Mouse (Mus musculus) lung, embryonic 14.5 days (tissue): ENCODE data around the gene Slc25a31. TPM values are rescaled to one million over a fixed set of nuclear protein-coding genes. Genes with fewer than 3 reads are reported as not detected.

Experiments
- ATAC-seq: fragments of 200-750 bp; cut with Nextera tagmentation; 2 replicates; pipeline ENCODE4 v1.8.0; 2017; ENCODE audit warnings: mild to moderate bottlenecking, moderate TSS enrichment, moderate library complexity; ENCODE audit not compliant: insufficient read depth
- DNase-seq: peaks from one replicate; pipeline ENCODE4 v3.0.0-alpha.2; 2015
- H3K27ac ChIP-seq: fragments of 300-500 bp; sonication (generic); 2 replicates; pipeline ENCODE4 v1.5.1; 2014; ENCODE audit warnings: low read depth, mild to moderate bottlenecking, moderate library complexity
- H3K27me3 ChIP-seq: fragments of 300-500 bp; sonication (generic); 2 replicates; pipeline ENCODE4 v1.6.1; 2014; ENCODE audit warnings: low read length, control low read depth; ENCODE audit not compliant: insufficient read depth
- H3K36me3 ChIP-seq: fragments of 300-500 bp; sonication (generic); 2 replicates; pipeline ENCODE4 v1.6.1; 2014; ENCODE audit warnings: control low read depth; ENCODE audit not compliant: insufficient read depth
- H3K4me1 ChIP-seq: fragments of 300-500 bp; sonication (generic); 2 replicates; pipeline ENCODE4 v1.6.1; 2014; ENCODE audit warnings: antibody characterized with exemption, control low read depth; ENCODE audit not compliant: insufficient read depth
- H3K4me2 ChIP-seq: fragments of 300-500 bp; sonication (generic); 2 replicates; pipeline ENCODE4 v1.6.1; 2014; ENCODE audit warnings: mild to moderate bottlenecking
- H3K4me3 ChIP-seq: fragments of 300-500 bp; sonication (generic); 2 replicates; pipeline ENCODE4 v1.5.1; 2014; ENCODE audit warnings: low read depth, low read length
- H3K9ac ChIP-seq: fragments of 300-500 bp; sonication (generic); 2 replicates; pipeline ENCODE4 v1.6.1; 2014
- H3K9me3 ChIP-seq: fragments of 300-500 bp; sonication (generic); 2 replicates; pipeline ENCODE4 v1.6.1; 2016; ENCODE audit warnings: low read depth, low read length, control low read depth
- CTCF ChIP-seq: IDR thresholded peaks from 2 replicates; pipeline ENCODE4 v1.5.1; 2016; ENCODE audit warnings: antibody characterized with exemption, low read depth
- WGBS: fragments of 180-500 bp; shearing (Covaris S2); extraction: QIAGEN DNeasy Blood & Tissue Kit; methylation state at CpG from one replicate; pipeline ENCODE4 v1.1.7; 2014; 5-methylcytosine and 5-hydroxymethylcytosine counted together
- polyA plus RNA-seq: library from polyadenylated mRNA; unstranded; fragments of >200 nt; fragmentation: Nextera tagmentation; extraction: Ambion mirVana; gene quantifications from 2 replicates; pipeline ENCODE4 v1.2.1, GENCODE M21; 2014

Slc25a31 gene
- polyA plus RNA-seq, 1 experiment from 2014 or later: not detected

DNA sequence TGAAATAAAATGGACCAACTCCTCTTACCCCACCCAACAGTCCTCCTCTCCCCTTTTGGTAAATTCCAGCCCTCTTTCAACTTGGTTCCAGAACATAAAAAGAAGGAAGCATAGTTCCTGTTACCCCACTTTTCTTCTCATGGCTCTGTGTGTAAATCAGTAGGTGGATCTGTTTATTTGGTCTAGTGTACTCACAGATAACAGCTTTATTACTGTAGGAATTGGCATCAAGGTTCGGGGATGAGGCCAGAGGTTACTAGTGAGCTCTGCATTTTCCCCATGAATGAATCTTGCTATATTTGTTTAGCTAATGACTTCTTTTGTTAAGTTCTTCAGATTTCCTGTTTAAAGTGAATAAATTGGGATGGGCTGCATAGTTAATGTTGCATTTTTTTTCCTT, 7.4 kb downstream of the Slc25a31 start:
- no peaks in the 10 kb centered on the region for H3K4me1 ChIP-seq
- 22% methylated on average over 1 of the region's 1 CpGs for WGBS
- no peak overlapping the region for H3K9ac ChIP-seq
- DNase-seq (no peak), ATAC-seq (no peak)
- H3K27me3 ChIP-seq: no peaks in the 10 kb centered on the region
- H3K27ac ChIP-seq: no peak overlapping the region
- no peaks in the 10 kb centered on the region for H3K9me3 ChIP-seq
- no peak overlapping the region for H3K4me2 ChIP-seq
- H3K36me3 ChIP-seq: no peaks in the 10 kb centered on the region
- no peak overlapping the region for H3K4me3 ChIP-seq
- TF ChIP-seq CTCF: no peak

DNA sequence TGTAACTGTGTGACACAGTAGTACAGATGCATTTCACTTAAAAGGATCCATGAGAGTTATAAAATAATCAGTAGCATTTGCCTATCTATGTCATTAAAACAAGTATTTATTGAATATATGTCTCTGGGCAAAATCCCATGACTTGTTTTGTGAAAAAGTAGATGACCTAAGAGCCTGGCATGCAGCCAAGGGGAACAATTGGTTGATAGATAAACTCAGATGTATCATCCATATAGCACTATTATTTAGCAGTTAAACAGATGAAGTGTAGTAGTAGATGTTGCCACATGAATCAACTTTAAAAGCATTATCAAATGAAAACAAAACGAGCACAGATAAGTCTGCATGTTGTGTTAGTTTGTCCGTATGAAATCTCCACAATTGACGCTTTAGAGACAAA, 10.4 kb downstream of the Slc25a31 start:
- no peaks in the 10 kb centered on the region for H3K4me1 ChIP-seq
- peak; percentile 12 for DNase-seq
- H3K4me2 ChIP-seq: no peak overlapping the region
- TF ChIP-seq CTCF: no peak
- no peak overlapping the region for H3K9ac ChIP-seq
- no peak overlapping the region for H3K4me3 ChIP-seq
- 56% methylated on average over 3 of the region's 3 CpGs for WGBS
- H3K36me3 ChIP-seq: no peaks in the 10 kb centered on the region
- no peak overlapping the region for H3K27ac ChIP-seq
- no peaks in the 10 kb centered on the region for H3K27me3 ChIP-seq
- H3K9me3 ChIP-seq: no peaks in the 10 kb centered on the region
- no peak for ATAC-seq

DNA sequence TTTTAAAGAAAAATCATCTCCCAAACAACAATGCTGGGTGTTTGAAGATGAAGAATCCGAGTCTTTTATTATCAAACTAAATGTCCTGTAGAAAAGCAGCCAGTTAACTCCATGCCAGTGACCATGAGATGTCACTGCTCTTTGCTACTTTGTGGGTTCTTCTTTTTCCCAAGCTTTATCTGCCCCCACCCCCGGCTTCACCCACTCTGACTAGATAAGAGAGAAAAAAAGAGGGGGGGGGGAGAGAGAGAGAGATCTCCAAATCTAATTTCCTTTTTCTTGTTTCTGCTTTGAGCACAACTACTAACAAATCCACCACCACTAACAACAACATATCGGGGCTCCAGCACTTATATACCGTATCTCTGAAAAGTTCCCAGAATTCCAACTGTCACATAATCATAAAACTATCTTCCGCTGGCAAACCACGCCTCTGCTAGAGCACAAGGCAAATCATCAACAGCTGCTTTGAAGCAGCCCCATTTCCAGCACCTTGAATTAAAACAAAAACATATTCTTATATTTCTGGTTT, 29.8 kb downstream of the Slc25a31 start:
- Histone ChIP-seq H3K36me3 (no peaks in the 10 kb centered on the region), H3K27ac (no peak overlapping the region), H3K4me3 (no peak overlapping the region), H3K4me1 (no peaks in the 10 kb centered on the region), H3K9me3 (no peaks in the 10 kb centered on the region), H3K27me3 (no peaks in the 10 kb centered on the region), H3K4me2 (no peak overlapping the region), H3K9ac (no peak overlapping the region)
- ATAC-seq (no peak), DNase-seq (no peak)
- no peak for TF ChIP-seq CTCF
- 74% methylated on average over 6 of the region's 6 CpGs for WGBS

DNA sequence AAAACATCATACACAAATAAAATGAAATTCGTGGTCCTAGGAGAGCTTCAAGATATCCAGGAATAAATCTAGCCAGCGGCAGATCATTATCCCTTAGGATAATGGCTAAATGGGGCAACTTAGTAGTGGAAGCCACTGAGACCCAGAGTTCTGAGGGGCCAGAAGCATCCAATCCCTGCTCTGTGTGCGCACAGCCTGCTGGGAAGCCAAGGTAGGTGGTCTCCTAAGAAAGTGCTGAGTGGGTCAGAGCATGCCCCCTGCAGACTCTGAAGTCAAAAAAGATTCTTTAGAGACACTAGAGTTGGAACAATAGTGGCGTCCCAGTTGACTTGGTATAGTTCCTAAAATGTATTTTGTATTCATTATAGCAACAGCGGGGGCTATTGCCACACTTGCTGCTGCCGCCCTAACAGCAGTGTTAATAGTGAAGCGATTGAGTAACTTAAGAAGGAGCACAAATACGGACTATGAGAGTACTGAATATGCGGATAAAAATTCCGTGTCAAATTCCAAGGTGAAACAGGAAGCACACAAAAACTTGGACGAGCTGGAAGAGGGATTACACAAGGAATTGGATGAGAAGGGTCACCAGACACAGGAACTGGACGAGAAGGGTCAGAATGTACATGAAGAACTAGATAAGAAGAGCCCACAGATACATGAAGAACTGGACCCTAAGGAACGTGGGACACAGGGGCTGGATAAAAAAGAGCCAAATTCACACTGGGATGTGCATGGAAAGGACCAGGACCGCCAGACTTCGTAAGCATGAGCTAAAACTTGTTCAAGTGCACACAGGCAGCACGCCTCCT, 35.6 kb downstream of the Slc25a31 start, which contains the start of gene Hspa4l:
Gene Hspa4l, plus strand, starts transcription at position 472 of the 812 bp plus-strand sequence.
- no peaks in the 10 kb centered on the region for H3K36me3 ChIP-seq
- H3K4me2 ChIP-seq: peak within 1 kb of the TSS; percentile 93
- H3K9me3 ChIP-seq: no peaks in the 10 kb centered on the region
- H3K4me3 ChIP-seq: peak within 1 kb of the TSS; percentile 60
- peak within 1 kb of the TSS; percentile 69 for H3K27ac ChIP-seq
- peaks cover 4% of the 10 kb centered on the region; the same call in 1 of the 2 replicates for H3K27me3 ChIP-seq
- H3K9ac ChIP-seq: peak within 1 kb of the TSS; percentile 62
- TF ChIP-seq CTCF: no peak
- ATAC-seq: no peak
- H3K4me1 ChIP-seq: no peaks in the 10 kb centered on the region; the same call in 1 of the 2 replicates
- 19% methylated on average over 16 of the region's 16 CpGs for WGBS
- DNase-seq: peak; percentile 12

DNA sequence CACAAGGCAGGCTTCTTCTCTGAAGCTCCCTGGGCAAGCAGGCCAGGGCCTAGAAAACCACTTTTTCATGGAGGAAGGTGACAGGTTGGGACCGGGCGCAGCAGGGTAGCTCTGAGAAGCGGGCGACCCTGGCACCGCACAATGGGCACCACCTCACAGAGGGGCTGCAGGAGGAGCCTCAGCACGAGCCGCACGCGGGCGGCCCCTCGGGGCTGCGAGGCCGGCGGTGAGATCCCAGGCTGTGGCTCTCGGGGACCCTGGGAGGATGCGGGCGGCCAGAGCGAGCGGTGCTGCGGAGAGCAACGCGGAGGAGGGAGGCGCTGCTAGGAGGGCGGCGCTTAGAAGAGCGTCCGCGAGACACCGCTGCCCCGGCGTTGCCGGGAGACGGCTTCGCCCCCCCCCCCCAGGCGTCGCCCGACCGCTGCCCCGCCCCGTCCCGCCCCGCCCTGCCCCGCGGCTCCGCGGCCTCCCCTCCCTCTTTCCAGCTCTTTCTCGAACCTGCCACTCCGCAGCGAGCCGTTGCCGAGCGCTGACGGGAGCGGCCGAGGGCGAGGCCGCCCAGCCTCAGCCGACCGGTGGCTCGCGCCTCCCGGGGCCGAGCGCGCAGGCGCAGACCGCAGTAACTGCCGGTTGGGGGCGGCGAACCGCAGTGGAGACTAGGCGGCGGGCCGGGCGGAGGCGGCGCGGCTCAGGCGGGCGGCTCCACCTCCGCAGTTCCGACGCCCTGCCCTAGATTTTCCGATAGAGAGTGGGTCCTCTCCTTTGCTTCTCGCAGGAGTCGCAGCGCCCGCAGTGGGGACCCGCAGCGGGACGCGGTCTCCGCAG, 36.4 kb downstream of the Slc25a31 start:
- DNase-seq (peak; percentile 93), ATAC-seq (peak; percentile 97)
- H3K9me3 ChIP-seq: no peaks in the 10 kb centered on the region
- no peak; the same call in 1 of the 2 replicates for TF ChIP-seq CTCF
- H3K36me3 ChIP-seq: no peaks in the 10 kb centered on the region
- H3K4me2 ChIP-seq: peak overlapping the region; percentile 93
- H3K4me1 ChIP-seq: no peaks in the 10 kb centered on the region; the same call in 1 of the 2 replicates
- peak overlapping the region; percentile 60 for H3K4me3 ChIP-seq
- peak overlapping the region; percentile 69 for H3K27ac ChIP-seq
- peak overlapping the region; percentile 62 for H3K9ac ChIP-seq
- under 1% methylated on average over 73 of the region's 93 CpGs for WGBS
- peaks cover 4% of the 10 kb centered on the region; the same call in 1 of the 2 replicates for H3K27me3 ChIP-seq

DNA sequence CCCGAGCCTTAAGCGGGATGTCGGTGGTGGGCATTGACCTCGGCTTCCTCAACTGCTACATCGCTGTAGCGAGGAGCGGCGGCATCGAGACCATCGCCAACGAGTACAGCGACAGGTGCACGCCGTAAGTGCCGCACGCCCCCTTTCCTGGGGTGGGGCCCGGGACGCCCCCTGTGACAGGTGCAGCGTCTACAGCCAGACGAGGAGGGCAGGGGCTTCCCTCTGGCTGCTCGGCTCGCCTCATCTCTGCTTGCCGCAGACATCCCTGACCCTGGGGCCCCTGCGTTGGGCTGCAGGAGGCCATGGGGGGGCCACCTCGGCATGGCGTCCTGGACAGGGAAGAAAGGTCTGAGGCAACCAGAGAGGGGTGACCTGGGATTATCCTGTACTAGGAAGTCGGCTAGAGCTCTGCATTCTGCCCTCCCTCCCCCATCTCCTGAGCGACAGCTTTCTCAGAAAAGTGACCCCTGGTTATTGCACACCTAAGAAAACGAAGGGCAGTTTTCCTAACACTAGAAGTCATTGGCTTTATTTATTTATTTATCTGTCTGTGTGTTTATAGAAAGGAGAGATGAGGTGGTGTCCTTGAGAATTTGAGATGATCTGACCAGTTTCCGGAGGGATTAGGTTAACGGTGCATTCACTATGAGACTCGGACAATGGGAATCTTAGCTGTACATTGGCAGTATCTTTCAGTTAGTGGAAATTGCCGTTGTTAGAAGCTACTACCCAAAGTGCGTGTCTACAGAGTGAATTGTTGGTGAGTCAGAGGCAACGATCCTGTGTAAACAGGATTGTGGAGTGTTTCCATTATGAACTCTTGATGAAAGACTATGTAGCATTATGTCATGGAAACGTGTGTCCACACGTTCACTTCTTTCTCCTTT, 37.2 kb downstream of the Slc25a31 start:
- Histone ChIP-seq H3K36me3 (no peaks in the 10 kb centered on the region), H3K27ac (peak overlapping the region; percentile 69), H3K27me3 (peaks cover 4% of the 10 kb centered on the region; the same call in 1 of the 2 replicates), H3K4me3 (peak overlapping the region; percentile 60), H3K4me2 (peak overlapping the region; percentile 93), H3K4me1 (no peaks in the 10 kb centered on the region; the same call in 1 of the 2 replicates), H3K9ac (peak overlapping the region; percentile 62), H3K9me3 (no peaks in the 10 kb centered on the region)
- peak; percentile 39 for DNase-seq
- no peak for TF ChIP-seq CTCF
- peak; percentile 40 for ATAC-seq
- 2% methylated on average over 37 of the region's 37 CpGs for WGBS
